Mouse (Mus musculus): Measurements from ENCODE around the gene Glis2. TPM values are rescaled to one million over a fixed set of nuclear protein-coding genes. Genes with fewer than 3 reads are reported as not detected.

Glis2 gene
- total RNA-seq, 1 experiment from 2014 or later: 23.7 TPM

DNA sequence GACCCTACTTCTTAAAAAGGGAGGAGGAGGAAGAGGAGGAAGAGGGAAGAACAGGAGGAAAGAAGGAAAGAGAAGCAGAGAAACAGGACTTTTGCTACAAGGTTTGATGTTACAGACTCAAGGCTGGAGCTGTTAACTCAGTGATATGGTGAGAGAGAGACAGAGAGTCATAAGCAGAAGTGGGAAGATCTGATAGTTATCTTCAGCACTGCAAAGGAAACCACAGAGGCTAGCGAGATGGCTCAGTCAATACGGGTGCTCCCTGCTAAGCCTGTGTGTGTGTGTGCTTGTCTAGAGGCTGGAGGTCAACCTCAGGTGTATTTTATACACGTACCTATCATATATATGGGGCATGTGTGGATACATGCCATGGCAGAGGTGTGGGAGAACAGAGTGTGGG, 10.7 kb upstream of the Glis2 start:
- no peak for DNase-seq

- no peak for DNase-seq
Observed at GRCm38 (mm10) chr16:4584438-4584837, 10.1 kb upstream of the Glis2 start.

- DNase-seq: peak; percentile 34
Observed at GRCm38 (mm10) chr16:4585642-4586530, 8.6 kb upstream of the Glis2 start.

GRCm38 (mm10) chr16:4586531-4587123, 7.9 kb upstream of the Glis2 start:
- DNase-seq: peak; percentile 99

GRCm38 (mm10) chr16:4587516-4588210, 6.8 kb upstream of the Glis2 start:
- no peak for DNase-seq

- DNase-seq: no peak
Observed at GRCm38 (mm10) chr16:4590236-4590635, 4.3 kb upstream of the Glis2 start.

DNA sequence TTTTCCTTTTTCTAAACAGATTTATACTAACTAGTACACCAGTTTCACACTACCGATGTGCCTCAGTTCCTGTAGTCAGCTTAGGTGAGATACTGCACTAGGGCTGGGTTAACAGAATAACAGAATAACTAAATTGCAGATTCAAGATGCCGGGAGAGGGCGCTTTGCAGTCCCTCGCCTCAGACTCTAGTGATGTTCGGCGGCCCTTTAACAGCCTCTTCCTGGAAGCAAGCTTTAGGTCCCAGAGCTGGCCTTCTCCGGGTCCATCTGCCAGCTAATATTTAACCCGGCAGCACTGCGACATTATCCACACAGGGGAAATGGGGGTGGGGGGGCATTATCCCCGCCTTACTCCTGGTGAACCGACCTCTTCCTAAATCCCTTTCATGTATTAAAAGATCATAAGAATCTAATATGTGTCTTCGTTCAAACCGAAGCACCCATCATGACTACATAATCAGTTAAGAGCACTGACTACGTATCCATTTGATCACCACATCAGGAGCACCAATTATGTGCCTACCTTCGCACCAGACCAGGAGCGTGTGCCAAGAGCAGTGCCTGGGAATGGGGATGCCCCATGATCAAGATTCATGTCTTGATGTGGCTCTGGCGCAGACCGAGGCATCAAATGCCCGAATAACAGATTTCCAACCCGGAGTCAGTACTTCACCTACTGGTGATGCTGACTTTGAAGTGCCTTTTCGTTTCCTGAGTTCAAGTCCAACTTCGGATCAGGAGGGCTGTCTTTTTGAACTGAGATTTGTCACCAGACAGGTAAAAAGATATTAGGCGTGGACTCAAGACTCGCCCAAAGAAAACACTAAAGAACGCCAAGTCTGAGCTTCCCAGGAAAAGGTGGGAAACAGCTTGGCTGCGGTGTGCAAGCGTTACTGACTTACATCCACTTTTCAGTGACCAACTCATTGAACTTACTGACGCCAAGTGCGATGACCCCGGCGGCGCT, 1.3 kb upstream of the Glis2 start:
- DNase-seq: peak; percentile 76

GRCm38 (mm10) chr16:4594814-4595526, 457 bp downstream of the Glis2 start:
- DNase-seq: no peak

DNA sequence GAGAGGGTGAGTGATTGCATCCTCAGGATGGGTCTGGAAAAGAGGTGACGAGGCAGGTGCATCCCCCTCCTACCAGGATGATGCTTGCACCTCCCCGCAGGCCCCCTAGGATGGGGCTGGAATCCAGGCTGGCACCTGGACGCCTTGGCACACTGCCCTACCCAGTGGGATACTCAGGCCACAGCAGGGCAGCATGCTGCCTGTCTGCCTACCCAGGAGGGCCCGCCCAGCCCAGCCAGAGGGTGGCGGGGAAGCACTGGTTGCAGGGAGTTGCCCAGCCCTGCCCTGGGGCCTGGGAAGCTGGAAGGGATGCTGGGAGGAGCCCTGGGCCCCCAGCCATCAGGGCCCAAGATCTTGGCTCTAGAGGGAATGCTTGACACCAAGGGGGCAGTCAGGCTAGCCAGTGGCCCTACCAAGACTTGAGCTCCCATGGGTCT, 1.0 kb downstream of the Glis2 start:
- peak; percentile 72 for DNase-seq

- DNase-seq: no peak
Observed at GRCm38 (mm10) chr16:4596141-4596728, 1.7 kb downstream of the Glis2 start.

DNA sequence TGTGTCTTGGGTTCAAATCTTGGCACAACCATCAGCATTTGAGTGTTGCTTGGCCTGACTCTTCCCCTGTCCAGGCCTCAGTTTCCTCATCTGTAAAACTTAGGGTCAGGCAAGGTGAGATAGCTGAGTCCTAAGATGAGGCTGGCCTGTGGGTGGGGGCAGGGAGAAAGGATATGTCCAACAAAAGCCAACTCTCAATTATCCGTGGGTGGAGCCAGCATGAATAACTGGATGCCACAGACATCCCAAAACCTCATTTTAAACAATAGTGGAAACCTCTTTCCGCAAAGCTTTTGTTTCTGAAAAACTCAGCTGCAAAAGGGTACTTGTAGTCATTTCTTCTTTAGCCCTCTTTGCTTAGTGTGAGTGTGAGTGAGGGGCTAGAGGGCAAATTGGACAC, 2.3 kb downstream of the Glis2 start:
- DNase-seq: no peak

DNA sequence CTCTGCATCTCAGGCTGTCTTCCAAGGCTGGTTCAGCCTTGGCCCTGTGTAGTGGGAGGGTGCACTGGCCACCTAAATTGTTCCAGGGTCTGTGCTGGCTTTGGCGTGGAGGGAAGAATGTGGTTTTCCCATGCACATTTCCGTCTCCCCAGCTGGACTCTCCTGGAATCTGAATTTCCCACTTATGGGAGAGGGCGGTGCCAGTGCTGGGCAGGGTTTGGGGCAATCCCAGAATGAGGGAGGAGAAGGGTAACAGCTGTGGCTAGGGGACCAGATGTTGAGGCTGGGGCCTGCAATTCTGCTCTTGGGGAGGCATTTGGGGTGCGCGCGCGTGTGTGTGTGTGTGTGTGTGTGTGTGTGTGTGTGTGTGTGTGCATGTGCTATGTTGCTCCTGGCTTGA, 2.8 kb downstream of the Glis2 start:
- DNase-seq: no peak

DNA sequence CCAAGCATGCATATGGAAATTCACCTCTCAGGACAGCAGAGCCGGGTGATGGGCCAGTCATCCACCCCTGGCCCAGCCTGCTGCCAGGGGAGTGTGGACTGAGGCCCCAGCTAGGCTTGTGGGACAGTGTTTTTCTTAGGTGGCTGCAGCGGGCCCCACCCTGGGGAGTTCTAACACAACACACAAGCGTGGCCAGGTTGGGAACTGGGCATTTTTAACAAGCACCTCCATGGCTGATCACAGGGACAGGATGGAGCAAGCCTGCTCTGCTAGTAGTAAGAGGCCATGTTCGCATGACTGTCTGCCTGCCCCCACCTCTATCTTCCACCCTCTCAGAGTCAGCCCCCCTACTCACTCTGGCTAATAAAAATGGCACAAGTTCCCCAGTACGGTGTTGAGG, 3.5 kb downstream of the Glis2 start:
- DNase-seq: no peak

DNA sequence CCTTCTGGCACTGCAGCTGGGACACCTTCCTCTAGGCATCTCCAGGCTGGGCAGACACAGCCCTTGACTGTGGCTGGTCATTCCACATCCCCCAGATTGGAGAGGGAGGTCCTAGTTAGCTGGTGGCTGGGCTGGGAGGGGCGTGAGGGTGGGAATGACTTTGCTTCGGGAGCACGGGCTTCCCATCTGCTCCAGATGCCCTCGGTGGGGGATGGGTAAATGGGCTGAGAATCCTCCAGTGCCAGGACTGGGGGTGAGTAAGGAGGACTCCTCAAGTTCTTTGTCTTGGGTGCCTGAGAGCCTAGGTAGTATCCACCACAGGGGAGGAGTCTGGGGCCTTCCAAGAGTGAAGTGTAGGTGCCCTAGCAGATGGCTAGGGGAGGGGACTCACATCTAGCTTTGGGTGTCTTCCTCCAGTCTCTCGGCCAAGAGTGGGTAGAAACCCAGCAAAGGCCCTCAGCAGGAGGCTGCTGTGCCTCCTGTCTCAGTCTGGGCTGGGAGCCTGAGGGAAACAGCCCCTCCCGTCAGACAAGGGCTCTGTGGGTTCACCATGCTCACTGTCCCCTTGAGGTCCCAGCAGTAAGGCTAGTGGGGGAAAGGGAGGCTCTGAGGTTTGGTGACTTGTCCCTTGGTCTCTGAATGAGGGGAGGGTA, 4.5 kb downstream of the Glis2 start:
- no peak for DNase-seq

- no peak for DNase-seq
Observed at GRCm38 (mm10) chr16:4599616-4600015, 5.1 kb downstream of the Glis2 start.

DNA sequence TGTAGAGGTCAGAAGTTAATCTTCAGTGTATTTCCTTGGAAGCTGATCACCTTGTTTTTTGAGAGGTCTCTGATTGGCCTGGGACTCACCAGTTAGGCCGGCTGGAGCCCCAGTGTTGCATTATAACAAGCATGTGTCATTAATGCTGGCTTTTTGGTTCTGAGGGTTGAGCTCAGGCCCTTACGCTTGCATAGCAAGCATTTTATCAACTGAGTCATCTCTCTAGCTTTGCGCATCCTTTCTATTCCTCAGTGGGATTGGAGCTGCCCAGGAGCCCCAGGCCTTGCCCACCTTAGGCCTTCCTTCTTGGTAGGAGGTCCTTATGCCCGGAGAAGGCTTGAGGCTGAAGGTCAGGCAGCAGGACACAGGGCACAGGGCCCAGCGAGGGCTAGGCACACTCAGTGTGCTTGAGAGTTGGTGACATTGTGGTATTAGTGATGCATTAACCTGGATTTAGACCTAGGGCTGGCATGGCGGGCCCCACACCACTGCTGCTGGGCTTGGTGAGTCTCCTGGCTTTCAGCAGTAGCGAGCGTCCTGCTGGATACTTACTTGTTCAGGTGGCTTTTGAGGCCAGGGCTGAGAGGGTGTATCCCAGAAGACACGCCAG, 6.3 kb downstream of the Glis2 start:
- no peak for DNase-seq

GRCm38 (mm10) chr16:4602189-4602588, 7.7 kb downstream of the Glis2 start:
- DNase-seq: peak; percentile 47

DNA sequence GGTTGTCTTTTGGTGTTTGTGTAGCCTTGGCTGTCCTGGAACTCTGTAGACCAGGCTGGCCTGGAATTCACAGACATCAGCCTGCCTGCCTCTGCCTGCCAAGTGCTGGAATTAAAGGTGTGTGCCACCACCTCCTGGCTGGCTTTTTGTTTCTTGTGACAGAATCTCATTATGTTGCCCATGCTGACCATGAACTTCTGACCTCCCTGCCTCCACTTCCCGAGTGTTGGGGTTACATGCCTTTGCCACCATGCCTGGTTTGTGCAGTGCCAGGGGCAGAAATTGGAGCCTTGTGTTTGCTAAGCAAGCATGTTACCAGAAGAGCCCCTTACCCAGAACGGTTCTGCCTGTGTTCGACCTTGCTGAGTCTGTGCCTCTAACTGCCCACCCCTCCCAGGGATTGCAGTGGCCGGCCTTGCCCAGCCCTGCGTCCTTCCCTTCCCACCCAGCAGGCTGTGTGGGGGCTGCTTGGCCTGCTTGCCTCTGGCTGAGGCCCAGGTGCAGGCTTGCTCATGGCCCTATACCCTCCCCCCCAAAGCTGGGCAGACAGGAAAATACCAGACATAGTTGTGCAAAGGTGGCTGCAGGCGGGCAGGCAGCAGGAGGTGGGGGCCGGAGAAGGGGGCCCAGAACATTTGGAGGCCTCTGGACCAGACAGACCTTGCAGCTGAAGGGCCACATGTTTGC, 8.4 kb downstream of the Glis2 start:
- peak; percentile 54 for DNase-seq

DNA sequence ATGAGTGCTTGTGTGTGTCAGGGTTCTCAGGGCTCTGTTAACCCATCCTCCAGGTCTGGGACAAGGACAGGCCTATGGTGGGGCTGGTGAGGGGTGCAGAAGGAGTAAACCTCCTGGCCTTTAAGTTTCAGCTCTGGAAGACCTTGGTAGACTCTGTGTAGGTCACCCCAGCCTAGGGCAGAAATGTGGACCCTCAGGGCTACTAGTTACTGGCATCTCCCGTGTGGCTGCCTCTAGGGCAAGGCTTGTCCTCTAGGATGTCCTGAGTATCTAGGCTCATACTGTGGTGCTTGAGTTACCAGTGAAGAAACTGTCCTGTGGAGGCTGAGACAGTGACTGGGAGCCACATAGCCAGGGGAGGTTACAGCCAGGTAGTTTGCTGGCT, 8.9 kb downstream of the Glis2 start:
- DNase-seq: no peak
